ENCODE assay signal across 22 mouse cellular contexts in the genomic region with DNA sequence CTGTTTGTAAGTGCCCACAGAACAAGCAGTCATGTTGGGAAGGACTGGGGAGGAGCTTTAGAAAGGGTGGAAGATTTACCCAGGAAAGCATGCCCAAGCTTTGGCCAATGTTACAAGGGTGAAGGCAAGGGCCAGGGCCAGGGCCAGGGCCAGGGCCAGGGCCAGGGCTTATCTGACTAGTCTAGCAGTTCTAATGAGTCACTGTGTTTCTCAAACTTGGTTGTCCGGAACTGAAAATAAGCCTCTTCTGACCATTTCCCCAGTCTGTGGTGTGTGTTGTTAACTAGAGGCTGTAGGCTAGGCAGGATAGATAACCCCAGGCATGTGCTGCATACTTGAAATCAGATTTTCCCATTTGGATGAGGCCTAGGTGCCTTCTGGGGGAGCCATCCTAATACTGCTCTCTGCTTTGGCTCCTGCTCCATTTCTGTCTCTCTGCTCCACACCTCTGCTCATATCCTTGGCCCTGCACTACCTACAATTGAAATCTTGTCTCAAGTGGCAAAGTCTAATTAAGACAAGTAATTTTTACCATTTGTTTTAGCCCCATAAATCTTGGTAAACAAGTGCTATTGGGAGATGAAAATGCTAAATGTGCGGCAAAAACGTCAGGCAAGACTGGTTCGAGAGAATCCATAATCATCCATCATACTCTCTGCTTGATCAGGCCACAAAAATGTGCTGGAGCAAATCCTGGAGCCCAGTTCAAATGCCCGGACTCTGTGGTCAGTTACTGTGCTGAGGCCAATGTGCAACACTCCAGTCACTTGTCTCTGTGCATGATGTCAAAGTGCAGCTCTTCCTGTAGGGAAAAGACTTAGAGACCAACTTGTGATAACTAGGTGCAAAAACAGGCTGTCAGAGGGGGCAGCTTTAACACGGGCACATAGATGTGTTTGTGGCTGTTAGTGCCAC.
DNase-seq lines count a peak whose midpoint lies in the region; TF ChIP-seq lines count a peak whose summit lies in the region.
"Had no signal": no experiment of that assay in that cellular context is flagged by ENCODE, and none has a peak within 500 bp of the region (broad histone marks: within the 10 kb centered on the region; RNA-seq: fewer than 3 reads in every experiment).

No protein-coding gene starts in this region.

- H3K27ac ChIP-seq in embryonic fibroblast, embryonic 13.5 days (ENCODE audit: insufficient read depth, low read length): peak overlapping the region; percentile 53
- H3K27ac ChIP-seq: embryonic facial prominence, embryonic 15.5 days; forebrain, embryonic 10.5 days; heart, adult 2 months; heart, embryonic 13.5 days; hindbrain, embryonic 13.5 days; limb, embryonic 10.5 days; macrophage; midbrain, embryonic 15.5 days had no signal

- H3K4me3 ChIP-seq in embryonic fibroblast, embryonic 13.5 days (ENCODE audit: insufficient read depth, low read length): no peak overlapping the region
- H3K4me3 ChIP-seq: embryonic facial prominence, embryonic 15.5 days; forebrain, embryonic 10.5 days; heart, adult 2 months; heart, embryonic 13.5 days; hindbrain, embryonic 13.5 days; limb, embryonic 10.5 days; midbrain, embryonic 15.5 days had no signal

- no peak for TF ChIP-seq CTCF in embryonic fibroblast, embryonic 13.5 days (IDR thresholded peaks at IDR 0.05; ENCODE audit: borderline replicate concordance, insufficient read depth, low read length)

- peak; percentile 22 to 23 for DNase-seq in kidney, adult 8-10 months
- DNase-seq in kidney, postnatal 10 days: no peak
- peak; percentile 84 for DNase-seq in Muller cell, postnatal 12 days (ENCODE audit: inconsistent ontology term)
- DNase-seq in adipocyte (ENCODE audit: low spot score): peak; percentile 86
- DNase-seq in testis, postnatal 10 days (ENCODE audit: low spot score): no peak
- no peak for DNase-seq in right cerebral cortex, postnatal 36 days (ENCODE audit: low spot score in 2 of 2)
- DNase-seq: cerebellum, adult 9-10 months; forebrain, postnatal 0 days; gastrocnemius, postnatal 25 days; heart, adult 2 months; heart, postnatal 14 days; liver; liver, postnatal 0 days; right cerebral cortex, adult 18-20 months had no signal

- no peak for TF ChIP-seq POLR2A in embryonic fibroblast, embryonic 13.5 days (IDR thresholded peaks at IDR 0.05; ENCODE audit: low read depth, low read length)

- H3K4me1 ChIP-seq in embryonic fibroblast, embryonic 13.5 days (ENCODE audit: control insufficient read depth, insufficient read depth, low read length): 0 out of 2 replicates have a peak, but pooled peaks cover under 1% of the 10 kb centered on the region
- H3K4me1 ChIP-seq: embryonic facial prominence, embryonic 15.5 days; forebrain, embryonic 10.5 days; heart, embryonic 13.5 days; hindbrain, embryonic 13.5 days; limb, embryonic 10.5 days; midbrain, embryonic 15.5 days had no signal

Comparison
In these comparisons a context has a peak if more than half of its experiments do, and no peak if none do; other contexts are left out.
1. DNase-seq: peak in kidney, adult 8-10 months (2 of 2), Muller cell, postnatal 12 days (single experiment) and adipocyte (single experiment); none in kidney, postnatal 10 days (single experiment), testis, postnatal 10 days (single experiment) and right cerebral cortex, postnatal 36 days (0 of 2).